Mouse (Mus musculus): ENCODE data around the gene Ogfrl1. TPM values are rescaled to one million over a fixed set of nuclear protein-coding genes. Genes with fewer than 3 reads are reported as not detected.

Ogfrl1 gene
- total and polyA plus RNA-seq, 3 experiments = 6.6 to 9.0 TPM; not detected in 1

DNA sequence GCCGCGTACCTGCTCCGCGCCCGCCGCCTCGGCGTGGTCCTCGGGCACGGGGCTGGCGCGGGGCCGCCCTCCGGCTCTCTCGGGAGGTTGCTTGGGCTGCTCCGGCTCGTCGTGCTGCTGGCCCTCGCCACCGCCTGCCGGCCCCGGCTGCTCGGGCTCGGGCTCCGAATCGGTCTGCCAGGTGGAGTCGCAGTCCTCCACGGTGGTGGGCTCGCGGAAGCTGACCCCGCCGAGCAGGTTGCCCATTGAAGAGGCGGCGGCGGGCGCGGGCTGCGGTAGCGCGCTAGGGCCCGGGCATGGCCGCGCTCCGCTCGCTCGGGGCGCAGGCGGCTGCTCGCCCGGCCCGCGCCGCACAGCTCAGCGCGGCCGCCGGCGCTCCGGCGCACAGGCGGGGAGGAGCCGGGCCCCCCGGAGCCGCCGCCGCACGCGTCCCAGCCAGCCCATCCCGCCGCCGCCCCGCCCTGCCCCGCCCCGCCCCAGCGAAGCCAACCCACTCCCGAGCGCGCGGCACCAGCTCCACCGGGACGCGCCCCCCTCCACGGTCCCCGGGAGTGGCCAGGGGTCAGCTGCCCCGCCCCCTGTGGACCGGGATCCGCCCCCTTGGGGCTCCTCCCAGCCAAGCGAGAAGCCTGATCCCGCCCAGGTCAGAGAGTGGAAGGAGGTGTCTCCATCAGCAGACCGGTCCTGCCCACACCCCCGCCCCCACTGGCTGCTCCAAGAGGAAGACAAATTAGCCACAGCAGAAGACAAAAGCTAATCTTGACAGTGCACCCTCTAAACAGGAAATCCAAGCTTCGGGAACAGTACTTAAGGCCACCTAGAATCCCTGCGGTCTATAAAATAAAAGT is 14.5 kb downstream of the Ogfrl1 start (continued):
- TF ChIP-seq RAD21 (IDR thresholded peaks at IDR 0.05; ENCODE audit: low read depth, low read length) = no peak
- peak; percentile 43; the same call in 1 of the 2 replicates for TF ChIP-seq SIN3A (IDR thresholded peaks at IDR 0.05; ENCODE audit: low read length)
- TF ChIP-seq JUND (IDR thresholded peaks at IDR 0.05; ENCODE audit: low read depth, low read length) = no peak
- 0 out of 2 replicates have a peak, but pooled peaks have one; percentile 17 for TF ChIP-seq HCFC1 (IDR thresholded peaks at IDR 0.05; ENCODE audit: low read depth, low read length)
- 0 out of 2 replicates have a peak, but pooled peaks have one; percentile 24 for TF ChIP-seq MAX (IDR thresholded peaks at IDR 0.05; ENCODE audit: low read length)

DNA sequence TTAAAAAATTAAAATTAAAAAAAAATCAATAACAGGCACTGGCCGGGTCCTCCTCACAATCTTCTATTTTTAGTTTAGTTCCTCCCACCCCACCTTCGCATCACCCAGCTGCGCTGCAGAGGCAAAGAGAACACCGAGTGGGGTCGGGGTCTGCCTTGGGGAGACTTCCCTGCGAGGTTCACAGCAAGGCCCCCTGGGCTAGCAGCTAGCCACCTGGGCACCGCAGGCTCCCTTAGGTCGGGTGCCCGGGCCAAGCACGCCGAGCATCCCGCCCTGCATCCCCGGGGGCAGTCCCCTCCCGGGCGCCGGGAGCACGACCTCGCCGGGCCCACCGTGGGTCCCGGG is 15.1 kb downstream of the Ogfrl1 start:
- Histone ChIP-seq H3K79me2 (ENCODE audit: control insufficient read depth, insufficient read depth, low read length, poor library complexity) (peaks cover 4% of the 10 kb centered on the region; the same call in 1 of the 2 replicates), H3K9ac (ENCODE audit: control insufficient read depth, low read depth, low read length, poor library complexity, severe bottlenecking) (peak overlapping the region; percentile 89)
- DNase-seq (ENCODE audit: low read depth, low spot score) = peak; percentile 54

DNA sequence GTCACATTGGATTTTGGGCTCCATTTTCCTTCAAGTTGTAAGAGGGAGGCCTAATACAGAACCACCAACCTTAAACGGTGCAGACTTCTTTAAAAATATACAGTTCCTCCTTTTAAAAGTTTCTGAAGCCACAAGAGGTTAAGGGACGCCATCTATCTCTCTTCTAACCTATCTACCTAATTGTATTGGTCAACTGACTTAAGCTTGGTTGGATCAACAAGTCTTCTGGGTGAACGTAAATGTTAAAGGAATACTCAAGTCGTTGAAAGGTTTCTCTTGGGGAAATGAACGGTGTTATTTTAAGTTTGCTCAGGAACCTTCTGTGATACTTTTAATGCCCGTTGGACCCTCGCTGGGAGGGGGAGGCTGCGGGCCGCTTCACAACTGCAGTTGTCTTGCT is 15.5 kb downstream of the Ogfrl1 start:
- TF ChIP-seq RCOR1 (IDR thresholded peaks at IDR 0.05; ENCODE audit: low read depth, low read length) (no peak), POLR2AphosphoS2 (IDR thresholded peaks at IDR 0.05; ENCODE audit: low read length) (no peak), POLR2AphosphoS5 (IDR thresholded peaks at IDR 0.05; ENCODE audit: borderline replicate concordance, low read depth, low read length) (no peak), ETS1 (IDR thresholded peaks at IDR 0.05; ENCODE audit: low read depth, low read length) (0 out of 2 replicates have a peak, but pooled peaks have one; percentile 26), TCF12 (IDR thresholded peaks at IDR 0.05; ENCODE audit: low read depth, low read length) (no peak), JUND (IDR thresholded peaks at IDR 0.05; ENCODE audit: low read depth, low read length) (no peak), MAZ (IDR thresholded peaks at IDR 0.05; ENCODE audit: low read depth, low read length) (no peak), TAL1 (IDR thresholded peaks at IDR 0.05; ENCODE audit: low read length) (no peak), GATA1 (IDR thresholded peaks at IDR 0.05; ENCODE audit: low read depth, low read length) (no peak), ZNF384 (IDR thresholded peaks at IDR 0.05; ENCODE audit: low read depth, low read length) (no peak), CHD2 (IDR thresholded peaks at IDR 0.05; ENCODE audit: low read length) (no peak), UBTF (IDR thresholded peaks at IDR 0.05; ENCODE audit: borderline replicate concordance, insufficient read depth, low read depth, low read length) (no peak), SIN3A (IDR thresholded peaks at IDR 0.05; ENCODE audit: low read length) (peak; percentile 57; the same call in 1 of the 2 replicates)
- Histone ChIP-seq H3K4me1 (ENCODE audit: control insufficient read depth in 1 of 2, insufficient read depth in 2 of 2, low read length in 2 of 2) (peaks cover 10 to 12% of the 10 kb centered on the region in 2 experiments), H3K4me3 (ENCODE audit: control insufficient read depth in 1 of 2, insufficient read depth in 1 of 2, low read depth in 2 of 2, low read length in 2 of 2) (peak overlapping the region; percentile 73 to 99), H3K27me3 (ENCODE audit: control insufficient read depth in 1 of 2, insufficient read depth in 2 of 2, low read length in 2 of 2) (no peaks in the 10 kb centered on the region), H3K79me2 (ENCODE audit: control insufficient read depth, insufficient read depth, low read length, poor library complexity) (peaks cover 4% of the 10 kb centered on the region; the same call in 1 of the 2 replicates), H3K9me3 (replicated peaks; ENCODE audit: insufficient read depth, low read length) (no peaks in the 10 kb centered on the region), H3K27ac (ENCODE audit: control insufficient read depth, low read depth, low read length) (peak overlapping the region; percentile 13; the same call in 1 of the 2 replicates), H3K9ac (ENCODE audit: control insufficient read depth, low read depth, low read length, poor library complexity, severe bottlenecking) (peak overlapping the region; percentile 89), H3K36me3 (ENCODE audit: control insufficient read depth in 1 of 2, insufficient read depth in 2 of 2, low read length in 2 of 2) (peaks cover 0 to 14% of the 10 kb centered on the region in 2 experiments; a peak in 2 of 4 replicates)
- DNase-seq (ENCODE audit: low read depth, low spot score) = peak; percentile 57

More for the DNA sequence above, 15.1 kb downstream of the Ogfrl1 start:
- peak overlapping the region; percentile 73 to 99 for H3K4me3 ChIP-seq (ENCODE audit: control insufficient read depth in 1 of 2, insufficient read depth in 1 of 2, low read depth in 2 of 2, low read length in 2 of 2)
- TF ChIP-seq MXI1 (IDR thresholded peaks at IDR 0.05; ENCODE audit: low read depth, low read length) (peak; percentile 45; the same call in 1 of the 2 replicates), EP300 (IDR thresholded peaks at IDR 0.05; ENCODE audit: low read depth in 1 of 2, low read length in 2 of 2) (no peak), MAZ (IDR thresholded peaks at IDR 0.05; ENCODE audit: low read depth, low read length) (0 out of 2 replicates have a peak, but pooled peaks have one; percentile 20)
- H3K4me1 ChIP-seq (ENCODE audit: control insufficient read depth in 1 of 2, insufficient read depth in 2 of 2, low read length in 2 of 2) = peaks cover 10 to 12% of the 10 kb centered on the region in 2 experiments
- no peaks in the 10 kb centered on the region for H3K27me3 ChIP-seq (ENCODE audit: control insufficient read depth in 1 of 2, insufficient read depth in 2 of 2, low read length in 2 of 2)
- peaks cover 0 to 14% of the 10 kb centered on the region in 2 experiments; a peak in 2 of 4 replicates for H3K36me3 ChIP-seq (ENCODE audit: control insufficient read depth in 1 of 2, insufficient read depth in 2 of 2, low read length in 2 of 2)
- H3K9me3 ChIP-seq (replicated peaks; ENCODE audit: insufficient read depth, low read length) = no peaks in the 10 kb centered on the region
- H3K27ac ChIP-seq (ENCODE audit: control insufficient read depth, low read depth, low read length) = peak overlapping the region; percentile 13; the same call in 1 of the 2 replicates

Data from MEL (cell line).